Mouse (Mus musculus) activated CD4-positive, CD25-positive, alpha-beta regulatory T cell, adult 4 months (primary cell): ENCODE results near the gene Prrg2. TPM values are rescaled to one million over a fixed set of nuclear protein-coding genes. Genes with fewer than 3 reads are reported as not detected.

Experiments
- ATAC-seq: one replicate; pipeline ENCODE4 v1.8.0; 2017
- polyA plus RNA-seq, 2 experiments: library from polyadenylated mRNA; unstranded; fragments of 100-300 nt; shearing (Covaris generic); gene quantifications; one replicate each; pipeline ENCODE4 v1.2.1; 2017

Gene Prrg2
- polyA plus RNA-seq, 2 experiments from 2014 or later = 0.41 to 1.2 TPM

GRCm38 (mm10) chr7:45090251-45090977, 27.9 kb upstream of the Prrg2 start:
- no peak for ATAC-seq

GRCm38 (mm10) chr7:45088597-45088996, 26.1 kb upstream of the Prrg2 start:
- ATAC-seq = no peak

GRCm38 (mm10) chr7:45086084-45086483, 23.6 kb upstream of the Prrg2 start:
- ATAC-seq = no peak

GRCm38 (mm10) chr7:45083300-45083890, 20.9 kb upstream of the Prrg2 start:
- ATAC-seq = peak; percentile 35

- ATAC-seq = peak; percentile 66
Observed at GRCm38 (mm10) chr7:45082401-45083299, 20.2 kb upstream of the Prrg2 start.

- no peak for ATAC-seq
Observed at GRCm38 (mm10) chr7:45081016-45081415, 18.5 kb upstream of the Prrg2 start.

- peak; percentile 50 for ATAC-seq
Observed at GRCm38 (mm10) chr7:45079856-45080255, 17.4 kb upstream of the Prrg2 start.

- no peak for ATAC-seq
Observed at GRCm38 (mm10) chr7:45078513-45078912, 16.0 kb upstream of the Prrg2 start.

- no peak for ATAC-seq
Observed at GRCm38 (mm10) chr7:45077829-45078228, 15.4 kb upstream of the Prrg2 start.

- ATAC-seq = no peak
Observed at GRCm38 (mm10) chr7:45077322-45077721, 14.8 kb upstream of the Prrg2 start.

GRCm38 (mm10) chr7:45076501-45076900, 14.0 kb upstream of the Prrg2 start:
- no peak for ATAC-seq

GRCm38 (mm10) chr7:45075405-45075804, 12.9 kb upstream of the Prrg2 start:
- no peak for ATAC-seq

- ATAC-seq = no peak
Observed at GRCm38 (mm10) chr7:45073949-45074348, 11.5 kb upstream of the Prrg2 start.

- no peak for ATAC-seq
Observed at GRCm38 (mm10) chr7:45073171-45073707, 10.8 kb upstream of the Prrg2 start.

- no peak for ATAC-seq
Observed at GRCm38 (mm10) chr7:45072230-45072629, 9.8 kb upstream of the Prrg2 start.

- ATAC-seq = peak; percentile 85
Observed at GRCm38 (mm10) chr7:45069671-45070070, 7.2 kb upstream of the Prrg2 start.

- ATAC-seq = no peak
Observed at GRCm38 (mm10) chr7:45068000-45068318, 5.5 kb upstream of the Prrg2 start.

- ATAC-seq = no peak
Observed at GRCm38 (mm10) chr7:45067190-45067999, 4.9 kb upstream of the Prrg2 start.

- ATAC-seq = no peak
Observed at GRCm38 (mm10) chr7:45061532-45062075, 873 bp downstream of the Prrg2 start.

GRCm38 (mm10) chr7:45060632-45061122, 1.8 kb downstream of the Prrg2 start:
- no peak for ATAC-seq

GRCm38 (mm10) chr7:45058607-45059571, 3.6 kb downstream of the Prrg2 start:
- no peak for ATAC-seq
